Mouse (Mus musculus) adrenal gland, postnatal 14 days (tissue): Measurements from ENCODE around the gene Klhl5. TPM values are rescaled to one million over a fixed set of nuclear protein-coding genes. Genes with fewer than 3 reads are reported as not detected.

Experiments
- DNase-seq: peaks from one replicate; pipeline ENCODE4 v3.0.0; 2021; ENCODE audit warnings: mixed read lengths
- total RNA-seq: library from RNA; stranded (reverse); gene quantifications from 2 replicates; pipeline ENCODE4 v1.2.3, GENCODE M21; 2021

The Klhl5 gene
- total RNA-seq, 1 experiment from 2014 or later, result 46.2 TPM

DNA sequence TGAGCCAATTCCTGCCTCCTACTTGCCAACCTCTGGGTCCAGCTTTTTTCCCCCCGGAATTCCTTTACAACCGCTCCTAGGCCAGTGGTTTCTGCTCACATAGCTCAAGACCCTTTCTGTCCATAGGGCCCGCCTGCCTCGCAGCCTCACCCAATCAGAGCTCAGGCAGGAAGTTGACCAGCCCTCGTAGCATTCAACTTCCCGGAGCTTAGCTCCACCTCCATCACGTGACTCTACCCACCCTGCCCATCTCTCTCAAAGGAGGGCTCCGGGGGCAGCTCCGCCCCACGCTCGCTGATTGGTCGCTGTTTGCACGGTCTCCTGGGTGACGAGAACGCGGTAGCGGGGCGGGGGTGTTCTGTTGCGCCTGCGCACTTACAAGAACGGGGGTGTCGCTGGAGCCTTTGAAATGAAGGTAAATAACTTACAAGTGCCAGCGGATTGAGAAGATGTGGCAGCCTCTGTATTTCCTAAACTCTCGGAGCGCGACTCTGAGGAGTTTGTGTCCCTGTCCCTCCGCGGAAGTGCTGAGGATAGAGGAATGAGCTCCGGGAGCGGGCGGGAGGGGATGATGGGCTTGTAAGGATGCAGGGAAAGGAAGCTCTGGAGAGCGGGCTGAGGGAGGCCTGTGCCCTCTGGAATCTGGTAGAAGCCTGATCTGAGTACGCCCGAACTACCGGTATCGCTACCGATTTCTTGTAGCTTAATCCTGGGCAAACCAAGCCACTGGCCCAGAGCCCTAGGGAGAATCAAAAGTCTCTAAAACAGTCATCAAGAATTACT lies 92.2 kb downstream of the Klhl5 start, which contains the start of gene Wdr19:
Wdr19 (plus strand) TSS at position 351 of the 783 bp plus-strand sequence.
- peak; percentile 99 for DNase-seq

DNA sequence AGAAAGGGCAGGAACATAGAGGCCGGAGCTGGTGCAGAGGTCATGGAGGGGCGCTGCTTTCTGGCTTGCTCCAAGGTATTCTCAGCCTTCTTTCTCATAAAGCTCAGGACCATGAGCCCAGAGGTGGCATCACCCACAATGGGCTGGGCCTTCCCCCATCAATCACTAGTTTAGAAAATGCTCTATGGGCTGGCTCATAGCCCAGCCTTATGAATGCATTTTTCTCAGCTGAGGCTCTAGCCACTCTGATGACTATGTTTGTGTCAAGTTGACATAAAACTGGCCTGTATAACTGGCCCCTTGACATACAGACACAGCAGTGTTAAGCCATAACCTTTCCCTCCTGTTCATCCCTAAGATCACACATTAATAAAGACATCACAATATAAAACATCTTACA lies 97.4 kb downstream of the Klhl5 start:
- no peak for DNase-seq

DNA sequence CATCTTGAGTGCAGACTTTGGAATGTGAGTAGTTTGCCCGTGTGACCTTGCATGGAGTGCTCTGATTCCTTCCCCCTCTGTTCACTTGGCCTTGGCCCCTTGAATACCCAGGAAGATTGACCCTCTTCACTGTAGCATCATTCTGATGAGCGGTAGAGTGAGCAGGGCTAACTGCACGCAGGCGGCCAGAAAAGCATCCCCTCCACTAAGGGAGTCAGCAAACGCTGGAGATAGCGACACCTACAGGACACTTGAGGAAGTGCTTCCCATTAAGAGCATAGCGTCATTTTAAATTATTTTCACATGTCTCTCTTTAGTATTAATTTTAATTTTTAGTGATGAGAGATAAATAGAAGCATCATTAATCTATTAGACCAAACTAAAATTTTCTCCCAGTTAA lies 106.0 kb downstream of the Klhl5 start:
- DNase-seq, result peak; percentile 69

Other genes starting within 250 kb of the Klhl5 start
- gene Tlr1, start 174.0 kb upstream of the Klhl5 start, total RNA-seq, result 0.85 and 3.4 TPM in 2 replicates
- gene Tlr6, start 147.4 kb upstream of the Klhl5 start, total RNA-seq, result 0.85 and 2.3 TPM in 2 replicates
- gene Fam114a1, start 137.5 kb upstream of the Klhl5 start, total RNA-seq, result 24.6 and 27.9 TPM in 2 replicates
- gene Tmem156, start 15.4 kb upstream of the Klhl5 start, total RNA-seq, result 0.44 and 2.0 TPM in 2 replicates
- 8.3 and 9.0 TPM in 2 replicates for gene Wdr19, start 92.2 kb downstream of the Klhl5 start, total RNA-seq
- gene Rfc1, start 228.1 kb downstream of the Klhl5 start, total RNA-seq, result 59.4 and 60.3 TPM in 2 replicates
- gene Klb, start 240.8 kb downstream of the Klhl5 start, total RNA-seq, result 11.4 and 12.9 TPM in 2 replicates